Mouse (Mus musculus) cortical plate, adult 2 months (tissue): ENCODE data around the gene Ezr.

ENCODE experiments used
- CTCF ChIP-seq: fragments of 200-500 bp; IDR thresholded peaks from 2 replicates; pipeline ENCODE4 v1.5.1; 2011; ENCODE audit warnings: mild to moderate bottlenecking, control low read depth, low read length; ENCODE audit not compliant: insufficient read depth; ENCODE audit errors: extremely low read depth
- POLR2A ChIP-seq: fragments of 200-500 bp; IDR thresholded peaks from 2 replicates; pipeline ENCODE4 v1.6.1; 2011; ENCODE audit warnings: mild to moderate bottlenecking, low read length, control low read depth; ENCODE audit not compliant: insufficient read depth; ENCODE audit errors: extremely low read depth

DNA sequence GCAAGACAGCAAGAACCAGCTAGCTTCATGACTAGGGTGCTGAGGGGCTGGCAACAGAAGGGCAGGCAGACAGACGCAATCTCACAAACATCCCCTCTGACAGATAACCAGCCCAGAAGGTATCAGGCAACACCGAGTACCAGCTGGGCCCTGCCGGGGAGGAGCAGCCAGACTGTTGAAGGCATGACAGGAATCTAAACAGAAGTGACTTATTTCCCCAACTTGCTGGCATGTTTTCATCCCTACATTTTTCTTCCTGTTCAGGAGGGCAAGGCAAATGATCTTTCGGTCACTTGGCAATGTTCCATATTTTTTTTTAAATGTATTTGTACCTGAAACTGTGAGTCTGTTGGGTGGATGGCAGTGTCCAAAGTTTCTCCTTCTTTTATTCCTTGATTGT, 32.1 kb upstream of the Ezr start:
- TF ChIP-seq POLR2A, result no peak
- TF ChIP-seq CTCF, result no peak
